Comparison of ENCODE assay signal across 9 mouse cellular contexts in the genomic region with DNA sequence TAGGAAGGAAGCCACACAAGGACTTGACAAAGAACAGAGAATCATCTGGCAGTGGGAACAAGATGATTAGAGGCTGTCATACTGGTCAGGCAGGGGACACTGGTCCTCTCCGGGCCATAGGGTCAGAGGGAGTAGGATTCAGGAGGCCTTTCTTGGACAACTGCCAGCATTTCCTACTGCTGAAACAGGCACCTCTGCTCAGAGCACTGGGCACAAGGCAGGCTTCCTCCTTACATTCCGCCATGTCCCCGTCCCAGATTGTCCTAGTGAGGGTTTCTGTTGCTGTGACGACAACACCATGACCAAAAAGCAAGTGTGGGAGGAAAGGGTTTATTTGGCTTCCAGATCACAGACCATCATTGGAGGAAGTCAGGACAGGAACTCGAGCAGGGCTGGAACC. TPM values are rescaled to one million over a fixed set of nuclear protein-coding genes. Genes with fewer than 3 reads are reported as not detected.
DNase-seq lines count a peak whose midpoint lies in the region; ATAC-seq lines count a peak whose summit lies in the region.
"Had no signal": no experiment of that assay in that cellular context is flagged by ENCODE, and none has a peak within 500 bp of the region (broad histone marks: within the 10 kb centered on the region; RNA-seq: fewer than 3 reads in every experiment).

No protein-coding gene starts in this region.

- no peak for DNase-seq in hindbrain, embryonic 11.5 days (ENCODE audit: low spot score)
- DNase-seq in kidney, postnatal 10 days: peak; percentile 69
- DNase-seq in frontal cortex, postnatal 25 days (ENCODE audit: low spot score in 2 of 2): no peak
- DNase-seq: gastrocnemius, postnatal 25 days had no signal

- H3K4me3 ChIP-seq in hindbrain, embryonic 12.5 days: no peak overlapping the region
- no peak overlapping the region for H3K4me3 ChIP-seq in hindbrain, embryonic 11.5 days (ENCODE audit: low read depth, low read length)
- H3K4me3 ChIP-seq in brown adipose tissue, adult 24 weeks (ENCODE audit: insufficient read depth, low read depth, low read length): no peak overlapping the region
- H3K4me3 ChIP-seq in embryonic facial prominence, embryonic 15.5 days (replicated peaks): no peak overlapping the region

- 71% methylated on average over 5 of the region's 5 CpGs for WGBS in hindbrain, embryonic 12.5 days
- 72% methylated on average over 5 of the region's 5 CpGs for WGBS in hindbrain, embryonic 11.5 days
- 62% methylated on average over 5 of the region's 5 CpGs for WGBS in embryonic facial prominence, embryonic 15.5 days

- H3K36me3 ChIP-seq in hindbrain, embryonic 12.5 days: no peaks in the 10 kb centered on the region
- no peaks in the 10 kb centered on the region for H3K36me3 ChIP-seq in hindbrain, embryonic 11.5 days (ENCODE audit: control insufficient read depth, insufficient read depth, low read length)
- no peaks in the 10 kb centered on the region for H3K36me3 ChIP-seq in embryonic facial prominence, embryonic 15.5 days

- H3K4me1 ChIP-seq in hindbrain, embryonic 12.5 days: peaks cover 45% of the 10 kb centered on the region
- H3K4me1 ChIP-seq in hindbrain, embryonic 11.5 days (replicated peaks; ENCODE audit: control insufficient read depth, insufficient read depth, low read length): no peaks in the 10 kb centered on the region; the same call in 1 of the 2 replicates
- H3K4me1 ChIP-seq in brown adipose tissue, adult 24 weeks (ENCODE audit: control insufficient read depth, insufficient read depth, insufficient read length, low read length): peaks cover 27% of the 10 kb centered on the region
- peaks cover 49% of the 10 kb centered on the region for H3K4me1 ChIP-seq in embryonic facial prominence, embryonic 15.5 days

- H3K4me2 ChIP-seq in hindbrain, embryonic 12.5 days (replicated peaks): no peak overlapping the region
- no peak overlapping the region for H3K4me2 ChIP-seq in hindbrain, embryonic 11.5 days (replicated peaks; ENCODE audit: low read depth, low read length)
- H3K4me2 ChIP-seq in embryonic facial prominence, embryonic 15.5 days (replicated peaks): no peak overlapping the region

- no peaks in the 10 kb centered on the region for H3K27me3 ChIP-seq in hindbrain, embryonic 12.5 days
- no peaks in the 10 kb centered on the region for H3K27me3 ChIP-seq in hindbrain, embryonic 11.5 days (ENCODE audit: control insufficient read depth, insufficient read depth, low read length)
- no peaks in the 10 kb centered on the region for H3K27me3 ChIP-seq in embryonic facial prominence, embryonic 15.5 days

- no peak for ATAC-seq in hindbrain, embryonic 12.5 days (ENCODE audit: low FRiP score)
- ATAC-seq in hindbrain, embryonic 11.5 days (ENCODE audit: low FRiP score): no peak
- ATAC-seq in embryonic facial prominence, embryonic 15.5 days (ENCODE audit: insufficient number of reproducible peaks, low FRiP score, low TSS enrichment, low read depth): no peak
- ATAC-seq in erythroid progenitor cell, adult 5-6 weeks (replicated peaks; ENCODE audit: low FRiP score, poor library complexity, severe bottlenecking): no peak
- no peak for ATAC-seq in frontal cortex, adult (ENCODE audit: low TSS enrichment)

- 0 out of 2 replicates have a peak overlapping the region, but pooled peaks have one; percentile 26 for H3K27ac ChIP-seq in hindbrain, embryonic 12.5 days
- no peak overlapping the region for H3K27ac ChIP-seq in hindbrain, embryonic 11.5 days (ENCODE audit: low read depth, low read length)
- 0 out of 2 replicates have a peak overlapping the region, but pooled peaks have one; percentile 0 for H3K27ac ChIP-seq in brown adipose tissue, adult 24 weeks (replicated peaks; ENCODE audit: low read depth, low read length)
- H3K27ac ChIP-seq in embryonic facial prominence, embryonic 15.5 days (replicated peaks): 0 out of 2 replicates have a peak overlapping the region, but pooled peaks have one; percentile 49

- H3K9ac ChIP-seq in hindbrain, embryonic 12.5 days: no peak overlapping the region
- no peak overlapping the region for H3K9ac ChIP-seq in hindbrain, embryonic 11.5 days (ENCODE audit: low read depth, low read length)
- no peak overlapping the region for H3K9ac ChIP-seq in embryonic facial prominence, embryonic 15.5 days

- no peaks in the 10 kb centered on the region for H3K9me3 ChIP-seq in hindbrain, embryonic 12.5 days (replicated peaks)
- H3K9me3 ChIP-seq in hindbrain, embryonic 11.5 days (ENCODE audit: control insufficient read depth, low read length): no peaks in the 10 kb centered on the region
- no peaks in the 10 kb centered on the region for H3K9me3 ChIP-seq in embryonic facial prominence, embryonic 15.5 days (replicated peaks)

RNA-seq across cellular contexts. Expression of a gene that starts 56.4 kb away (rescaled TPM):
- 122 and 144 TPM in 2 replicates for polyA plus RNA-seq in hindbrain, embryonic 12.5 days (2016; fragmentation: Nextera tagmentation; extraction: Ambion mirVana)
- polyA plus RNA-seq in hindbrain, embryonic 11.5 days (2014; fragmentation: Nextera tagmentation; extraction: Ambion mirVana): 96.1 and 133 TPM in 2 replicates
- polyA plus RNA-seq in brown adipose tissue, adult 24 weeks (2012; ENCODE audit: insufficient read depth, insufficient read length, missing spikeins): 35.0 and 37.1 TPM in 2 replicates
- 245 and 251 TPM in 2 replicates for polyA plus RNA-seq in embryonic facial prominence, embryonic 15.5 days (2015; fragmentation: Nextera tagmentation; extraction: Ambion mirVana)
- 5.0 and 7.2 TPM in 2 replicates for total RNA-seq in erythroid progenitor cell, adult 5-6 weeks (2015; ENCODE audit: low replicate concordance)
- 0.45 and 10.7 TPM in 2 replicates for total RNA-seq in erythroid progenitor cell, adult 5-6 weeks (2017; ENCODE audit: low replicate concordance)
